9 mouse cellular contexts compared by ENCODE assay signal in the genomic region with DNA sequence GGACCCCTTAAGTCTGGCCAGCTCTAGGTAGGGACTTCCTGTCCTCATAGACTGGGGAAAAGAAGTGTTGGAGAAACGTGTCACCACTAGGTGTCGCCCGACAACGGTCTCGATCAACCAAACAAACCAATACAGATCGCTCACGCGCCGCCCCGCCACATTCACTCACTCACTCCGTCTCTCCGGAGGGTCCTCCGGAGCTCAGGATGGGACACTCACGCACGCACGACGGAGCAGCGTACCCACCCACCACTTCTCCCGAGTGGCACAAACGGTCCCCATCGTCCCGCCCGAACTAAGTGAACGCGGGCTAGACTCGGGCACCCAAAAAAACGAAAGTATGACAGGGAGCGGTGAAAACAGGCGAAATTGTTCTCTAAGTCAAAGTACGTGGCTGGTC.
DNase-seq lines count a peak whose midpoint lies in the region; ATAC-seq lines count a peak whose summit lies in the region.
"Had no signal": no experiment of that assay in that cellular context is flagged by ENCODE, and none has a peak within 500 bp of the region (broad histone marks: within the 10 kb centered on the region; RNA-seq: fewer than 3 reads in every experiment).

No protein-coding gene starts in this region.

- H3K27me3 ChIP-seq in forebrain, embryonic 11.5 days (ENCODE audit: control insufficient read depth, insufficient read depth, low read length) = no peaks in the 10 kb centered on the region
- H3K27me3 ChIP-seq in forebrain, embryonic 13.5 days = no peaks in the 10 kb centered on the region

- H3K27ac ChIP-seq in forebrain, embryonic 11.5 days (ENCODE audit: low read depth, low read length) = no peak overlapping the region
- no peak overlapping the region for H3K27ac ChIP-seq in forebrain, embryonic 13.5 days

- no peaks in the 10 kb centered on the region for H3K36me3 ChIP-seq in forebrain, embryonic 11.5 days (ENCODE audit: control insufficient read depth, insufficient read depth, low read length)
- H3K36me3 ChIP-seq in forebrain, embryonic 13.5 days (ENCODE audit: poor library complexity, severe bottlenecking) = no peaks in the 10 kb centered on the region

- H3K4me1 ChIP-seq in forebrain, embryonic 11.5 days (replicated peaks; ENCODE audit: control insufficient read depth, insufficient read depth, low read length) = no peaks in the 10 kb centered on the region
- no peaks in the 10 kb centered on the region for H3K4me1 ChIP-seq in forebrain, embryonic 13.5 days

- ATAC-seq in forebrain, embryonic 11.5 days (replicated peaks; ENCODE audit: low FRiP score) = no peak
- ATAC-seq in forebrain, embryonic 13.5 days = no peak

- no peak overlapping the region for H3K9ac ChIP-seq in forebrain, embryonic 11.5 days (ENCODE audit: low read length)
- H3K9ac ChIP-seq in forebrain, embryonic 13.5 days = no peak overlapping the region

- H3K9me3 ChIP-seq in forebrain, embryonic 11.5 days (ENCODE audit: control insufficient read depth, low read length) = no peaks in the 10 kb centered on the region
- no peaks in the 10 kb centered on the region for H3K9me3 ChIP-seq in forebrain, embryonic 13.5 days (replicated peaks)

- peak; percentile 100 for DNase-seq in forebrain, embryonic 11.5 days (ENCODE audit: low spot score)
- DNase-seq in NIH3T3 (ENCODE audit: low read depth) = peak; percentile 100
- peak; percentile 98 to 99 for DNase-seq in cerebellum, postnatal 10 days
- DNase-seq in heart, adult 8-10 months (ENCODE audit: low spot score) = peak; percentile 96
- DNase-seq in layer of hippocampus, postnatal 36 days = peak; percentile 97 to 99
- DNase-seq in naive thymus-derived CD4-positive, alpha-beta T cell, adult 2 months (ENCODE audit: low read depth) = peak; percentile 100
- peak; percentile 91 for DNase-seq in testis, postnatal 14 days (ENCODE audit: low spot score)

- no peak overlapping the region for H3K4me3 ChIP-seq in forebrain, embryonic 11.5 days (ENCODE audit: low read depth, low read length)
- no peak overlapping the region for H3K4me3 ChIP-seq in forebrain, embryonic 13.5 days
- H3K4me3 ChIP-seq: myocyte had no signal

- WGBS in forebrain, embryonic 11.5 days = 6% methylated on average over 30 of the region's 30 CpGs
- 6% methylated on average over 30 of the region's 30 CpGs for WGBS in forebrain, embryonic 13.5 days

- H3K4me2 ChIP-seq in forebrain, embryonic 11.5 days (ENCODE audit: low read depth, low read length, severe bottlenecking) = no peak overlapping the region
- H3K4me2 ChIP-seq in forebrain, embryonic 13.5 days = no peak overlapping the region
